Mouse (Mus musculus) cerebellum, adult 11-12 months (tissue): Measurements from ENCODE around the gene Sec61b.

Experiments used
- DNase-seq: peaks from one replicate; pipeline ENCODE4 v3.0.0; 2022

Gene Sec61b

DNA sequence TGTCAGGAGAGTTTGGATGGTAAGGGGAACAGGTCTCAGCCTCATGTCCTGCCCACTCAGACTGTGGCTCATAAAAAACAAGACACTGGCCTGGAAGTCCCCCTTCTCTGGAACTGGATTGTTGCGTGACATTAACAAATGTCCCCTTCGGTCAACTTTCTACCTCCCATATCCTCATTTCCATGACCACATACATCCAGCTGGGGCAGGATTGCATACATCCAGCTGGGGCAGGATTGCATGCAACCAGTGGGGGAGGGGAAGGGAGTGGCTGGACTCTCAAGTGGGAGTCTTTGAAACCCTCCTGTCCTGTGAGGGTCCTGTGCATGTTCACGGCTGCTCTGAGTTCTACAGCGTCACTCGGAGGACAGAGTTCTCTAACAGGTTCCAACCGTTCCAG is 16.8 kb downstream of the Sec61b start:
- no peak for DNase-seq

DNA sequence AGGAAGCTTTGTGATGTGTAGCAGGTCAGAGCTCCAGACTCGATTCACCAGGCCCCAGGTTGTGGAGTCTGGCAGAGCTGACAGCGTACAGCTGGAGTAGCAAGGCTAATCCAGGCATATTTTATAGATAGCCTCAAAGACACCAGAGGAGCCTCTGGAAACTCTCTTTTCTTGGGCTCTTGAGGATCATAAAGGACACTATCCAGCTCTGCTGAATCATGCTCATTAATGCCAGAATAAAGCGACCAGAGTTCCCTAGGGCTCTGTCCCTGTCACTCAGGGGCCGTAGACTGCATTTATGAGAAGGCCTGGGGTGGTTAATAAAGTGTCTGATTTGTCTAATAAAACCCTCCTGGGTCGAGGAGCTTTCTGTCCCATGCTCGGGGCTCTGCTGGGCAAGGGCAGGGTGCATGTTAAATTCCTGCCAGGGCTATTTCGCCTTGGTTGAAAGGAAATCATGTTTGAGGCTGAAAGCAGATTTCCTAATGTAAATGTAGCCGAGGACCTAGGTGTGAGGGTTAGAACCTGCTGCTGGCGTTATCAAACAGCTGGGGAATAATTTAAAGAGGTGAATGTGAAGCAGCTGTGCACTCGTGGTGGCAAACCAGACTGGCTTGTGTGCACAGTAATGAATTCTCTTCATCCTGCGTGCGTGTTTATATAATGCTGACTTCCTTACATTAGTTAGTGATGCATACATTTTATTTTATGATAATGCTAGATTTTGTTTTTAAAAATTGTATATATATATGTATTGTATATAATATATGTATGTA is 18.0 kb downstream of the Sec61b start:
- DNase-seq = no peak

DNA sequence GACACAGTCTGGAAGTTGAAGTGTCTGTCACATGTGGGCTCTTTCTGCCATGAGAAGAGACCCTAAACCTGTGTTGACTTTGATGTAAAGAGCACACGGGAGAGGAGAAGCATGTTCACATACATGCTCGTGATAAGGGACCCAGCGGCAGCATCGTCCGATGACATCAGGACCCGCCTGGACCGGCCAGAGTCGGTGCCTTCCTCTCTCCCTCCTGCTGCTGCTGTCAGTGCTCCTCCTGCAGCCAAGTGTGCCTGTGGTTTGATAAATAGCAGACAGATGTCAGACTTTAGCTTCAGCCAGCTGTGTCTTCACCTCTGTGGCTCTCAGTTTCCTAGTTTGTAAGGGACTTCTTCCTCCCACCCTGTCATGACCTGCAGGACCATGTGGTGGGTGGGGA is 19.0 kb downstream of the Sec61b start:
- no peak for DNase-seq

DNA sequence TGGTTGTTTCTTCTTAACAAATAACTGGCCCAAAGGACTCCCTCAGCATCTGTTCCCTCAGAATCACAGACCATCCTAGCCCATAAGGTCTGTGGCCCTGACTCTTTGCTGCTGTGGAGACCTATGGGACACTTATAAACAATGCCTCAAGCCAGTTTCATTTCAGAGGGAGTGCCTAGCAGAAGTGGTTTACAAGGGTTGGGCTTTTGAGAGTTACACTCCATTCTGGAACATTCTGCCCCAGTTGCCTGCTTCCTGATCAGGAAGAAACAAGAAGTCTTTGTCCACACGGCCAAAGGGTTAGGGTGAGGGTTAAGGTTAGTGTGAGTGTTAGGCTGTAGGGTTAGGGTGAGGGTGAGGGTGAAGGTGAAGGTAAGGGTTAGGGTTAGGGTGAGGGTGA is 19.7 kb downstream of the Sec61b start:
- DNase-seq = no peak

DNA sequence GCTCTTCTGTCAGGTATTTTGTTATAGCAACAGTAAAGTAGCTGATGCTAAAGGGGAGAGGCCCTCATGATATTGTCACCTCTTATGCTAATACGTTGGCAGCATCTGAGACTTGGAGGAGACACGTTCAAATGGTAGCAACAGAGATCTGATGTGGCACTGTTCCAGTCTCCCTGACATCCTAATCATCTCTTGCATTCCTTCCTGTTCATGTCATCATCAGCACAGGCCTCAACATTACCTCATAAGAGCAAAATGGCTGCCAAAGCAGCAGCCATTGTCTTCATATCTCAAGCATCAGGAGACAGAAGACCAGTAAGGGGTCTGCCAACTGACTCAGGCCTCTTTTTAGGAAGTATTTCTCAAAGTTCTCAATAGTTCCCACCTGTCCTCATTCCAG is 20.2 kb downstream of the Sec61b start:
- DNase-seq = no peak

DNA sequence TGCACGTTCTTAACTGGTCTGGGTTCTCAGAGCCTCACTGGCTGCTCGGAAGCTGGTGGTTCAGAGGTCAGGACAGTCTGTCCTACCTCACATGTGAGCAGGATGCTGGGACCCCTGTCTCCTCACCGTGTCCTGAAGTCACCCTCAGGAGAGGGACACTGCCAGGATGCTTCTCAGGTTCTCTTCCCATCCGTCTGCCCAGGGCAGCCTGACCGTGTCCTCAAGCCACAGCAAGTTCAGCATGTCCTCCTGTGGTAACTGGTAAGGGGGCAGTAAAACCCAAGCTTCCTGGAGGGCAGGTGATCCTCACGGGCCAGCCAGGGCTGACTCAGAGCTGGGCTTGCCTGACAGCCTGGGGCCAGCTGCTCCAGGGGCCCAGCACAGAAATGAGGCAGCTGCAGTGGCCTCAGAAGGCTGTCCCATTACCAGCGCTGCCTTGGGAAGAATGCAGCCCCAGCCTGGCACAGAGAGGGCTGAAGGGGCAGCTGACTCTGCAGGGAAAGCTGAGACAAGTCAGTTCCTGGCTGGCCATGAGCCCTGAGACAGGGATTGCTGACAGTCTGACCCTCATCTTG is 23.4 kb downstream of the Sec61b start:
- DNase-seq = no peak

DNA sequence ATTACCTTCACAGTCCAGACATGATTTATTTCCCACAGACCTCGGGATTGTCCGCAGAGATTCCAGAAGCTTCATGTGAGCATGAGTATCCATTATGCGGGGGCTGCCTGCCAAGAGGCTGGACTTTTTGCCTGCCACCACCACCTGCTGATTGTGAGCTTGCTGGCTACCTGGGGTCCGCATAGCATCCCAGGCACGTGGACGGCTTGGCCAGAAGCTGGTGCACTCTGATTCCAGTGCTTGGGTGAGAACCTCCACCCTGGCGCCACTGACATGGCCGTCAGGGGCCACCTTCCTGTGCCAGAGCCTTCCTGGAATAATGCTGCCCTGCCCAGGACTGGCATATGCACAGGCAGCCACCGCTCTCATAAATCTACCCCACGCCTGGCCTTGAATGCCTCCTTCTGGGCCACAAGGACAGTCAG is 24.7 kb downstream of the Sec61b start:
- no peak for DNase-seq

DNA sequence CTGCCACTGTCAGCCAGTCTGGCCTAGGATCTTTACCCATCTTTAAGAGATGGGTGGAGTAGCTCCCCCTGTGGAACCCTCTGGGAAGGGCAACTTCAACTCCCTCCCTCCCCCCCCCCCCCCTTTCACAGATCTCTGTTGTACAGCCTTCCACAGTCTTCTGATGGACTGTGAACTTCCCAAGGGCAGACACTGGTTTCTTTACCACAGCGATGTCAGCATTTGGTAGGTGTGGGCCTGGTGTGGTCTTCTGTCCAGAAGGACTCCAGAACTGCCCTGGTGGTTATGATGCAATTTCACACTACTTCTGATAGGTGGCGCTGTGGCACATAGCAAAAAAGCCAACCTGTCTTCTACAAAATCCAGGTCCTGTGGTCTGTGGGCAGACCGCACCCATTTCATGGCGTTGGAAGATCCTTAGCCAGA is 28.1 kb downstream of the Sec61b start:
- DNase-seq = peak; percentile 53

DNA sequence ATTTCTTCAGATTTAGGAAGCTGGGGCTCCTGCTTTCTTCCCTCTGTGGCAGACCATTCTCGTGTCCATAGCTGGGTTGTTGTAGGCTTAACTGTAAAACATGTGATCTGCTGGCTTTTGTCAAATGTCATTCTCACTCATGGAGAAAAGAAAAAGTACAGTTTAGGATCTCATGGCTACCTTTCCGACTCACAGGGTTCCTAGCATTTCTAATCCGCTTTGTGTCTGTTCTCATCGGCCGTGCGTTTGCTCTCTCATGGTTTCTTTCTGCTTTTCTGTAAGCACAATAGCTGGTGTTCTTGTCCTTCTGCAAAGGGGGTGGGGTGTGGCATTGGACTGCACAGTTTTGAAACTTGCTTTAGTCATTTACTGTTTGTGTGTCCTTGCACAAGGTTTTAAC is 28.6 kb downstream of the Sec61b start:
- DNase-seq = no peak

DNA sequence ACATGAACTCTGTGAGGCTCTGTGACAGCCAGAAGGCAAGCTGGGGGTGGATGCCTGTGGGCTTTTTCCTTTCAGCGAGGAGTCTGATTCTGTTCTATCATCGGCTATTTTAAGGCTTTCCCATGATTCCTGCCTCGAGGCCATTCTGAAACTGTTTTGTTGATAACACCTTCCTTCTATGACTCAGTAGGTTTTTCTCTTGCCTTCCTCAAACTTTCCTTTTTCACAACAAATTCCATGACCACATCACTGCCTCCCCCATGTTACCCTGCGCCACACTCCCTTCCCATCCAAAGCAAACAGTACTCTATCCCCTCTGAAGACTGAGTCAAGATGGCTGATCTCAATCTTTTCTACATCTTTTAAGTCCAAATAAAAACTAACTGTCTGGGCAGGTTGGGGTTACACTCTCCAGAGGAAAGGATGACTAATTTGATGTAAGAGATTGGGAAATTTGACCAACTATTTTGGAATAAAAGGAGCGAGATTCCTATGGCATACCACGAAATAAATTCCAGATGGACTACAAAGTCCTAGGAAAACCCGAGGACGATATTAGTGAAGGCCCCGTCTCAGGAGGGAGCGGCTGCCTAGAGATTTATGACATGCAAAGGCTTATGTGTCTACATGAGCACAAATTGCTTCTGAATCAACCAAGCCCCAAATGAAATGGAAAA is 30.5 kb downstream of the Sec61b start:
- no peak for DNase-seq

DNA sequence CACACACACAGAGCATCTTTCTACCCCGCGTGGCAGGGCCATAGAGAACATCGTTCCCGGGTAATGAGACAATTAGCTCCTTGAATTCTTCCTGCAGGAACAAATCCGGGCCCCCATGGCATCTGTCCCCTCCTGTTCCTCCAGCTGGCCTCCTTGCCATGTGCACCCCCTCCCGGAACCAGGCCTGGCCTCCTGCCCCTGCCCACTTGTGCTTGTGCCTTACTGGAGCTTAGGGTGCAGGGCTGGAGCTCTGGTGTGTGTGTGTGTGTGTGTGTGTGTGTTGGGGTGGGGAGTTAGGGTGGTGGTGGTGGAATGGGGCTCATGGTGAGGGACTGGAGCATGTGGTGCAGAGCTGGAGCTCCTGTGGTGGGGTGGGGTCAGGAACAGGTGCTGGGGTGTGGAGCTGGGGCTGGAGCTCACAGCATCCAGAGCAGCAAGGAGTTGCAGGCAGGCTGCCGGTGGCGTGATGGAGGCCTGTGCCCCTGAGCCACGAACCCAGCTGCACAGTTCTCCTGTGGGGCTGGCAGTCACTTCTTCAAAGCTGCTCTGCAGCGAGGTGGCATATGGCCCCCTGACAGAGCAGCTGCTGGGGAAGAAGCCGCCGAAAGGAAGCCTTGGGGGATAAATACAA is 44.2 kb downstream of the Sec61b start:
- DNase-seq = peak; percentile 73

DNA sequence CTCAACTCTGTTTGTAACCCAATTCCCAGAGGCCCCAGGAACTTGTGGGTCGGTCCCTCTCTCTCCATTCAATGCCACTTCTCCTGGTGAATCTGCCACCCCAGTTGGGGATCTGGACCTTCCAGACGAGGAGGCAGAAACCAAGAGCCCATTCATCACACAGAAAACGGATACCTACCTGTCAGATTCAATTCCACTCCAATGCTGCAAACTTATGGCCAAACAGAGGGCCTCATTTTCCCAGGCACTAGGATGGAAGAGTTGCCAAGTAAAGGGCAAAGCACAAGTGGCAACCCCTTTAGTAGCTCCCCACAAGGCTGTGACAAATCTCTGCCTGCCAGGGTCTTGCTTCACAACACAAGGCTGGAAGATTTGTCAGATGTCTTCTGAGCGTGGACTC is 45.6 kb downstream of the Sec61b start:
- no peak for DNase-seq

DNA sequence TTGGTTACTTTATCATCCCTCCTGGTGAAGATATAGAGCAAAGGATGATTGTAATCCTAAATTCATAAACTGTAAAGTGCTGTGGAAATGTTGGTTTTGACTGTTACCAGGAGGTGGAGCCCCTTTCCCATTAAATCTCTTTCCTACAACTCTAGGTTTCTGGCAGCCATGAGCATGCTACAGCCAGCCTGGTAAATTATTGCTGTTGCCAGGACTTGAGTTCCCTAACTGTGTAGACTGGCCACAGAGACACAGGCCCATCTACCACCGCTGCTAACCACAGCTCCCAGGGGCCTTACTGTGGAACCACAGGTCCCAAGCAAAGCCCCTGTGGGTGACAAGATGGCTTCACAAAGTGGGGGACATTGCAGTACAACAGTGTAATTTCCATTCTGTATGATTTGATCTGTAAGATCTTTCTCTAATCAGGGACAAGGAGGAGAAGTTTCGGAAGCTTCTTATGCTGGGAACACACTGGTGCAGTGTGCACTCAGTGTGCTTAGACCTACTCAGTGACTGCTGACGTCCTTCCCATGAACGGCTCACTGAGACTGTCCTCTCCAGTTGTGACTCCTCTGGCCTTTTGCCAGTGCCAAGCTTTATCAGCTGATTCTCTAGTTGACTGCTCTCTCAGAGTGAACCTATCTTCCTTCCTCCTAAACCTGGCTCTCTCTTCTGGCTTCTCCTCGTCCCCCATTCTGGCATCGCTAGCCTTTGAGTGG is 47.6 kb downstream of the Sec61b start:
- peak; percentile 11 for DNase-seq

DNA sequence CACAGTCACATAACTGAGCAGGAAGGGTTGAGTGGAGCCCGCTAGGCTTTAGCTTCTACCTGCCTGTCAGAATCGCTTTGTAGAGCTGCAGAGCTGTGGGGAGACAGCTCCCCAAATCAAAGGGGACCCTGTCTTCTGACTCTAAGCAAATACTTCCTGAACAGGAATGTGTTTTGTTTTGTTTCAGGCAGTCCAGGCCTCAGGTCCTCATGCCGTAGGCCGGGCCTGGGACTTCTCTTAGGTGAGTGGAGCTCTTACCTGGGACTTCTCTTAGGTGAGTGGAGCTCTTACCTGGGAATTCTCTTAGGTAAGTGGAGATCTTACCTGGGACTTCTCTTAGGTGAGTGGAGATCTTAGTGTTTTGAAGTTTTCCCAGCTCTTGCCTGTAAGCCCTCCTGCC is 55.4 kb downstream of the Sec61b start:
- DNase-seq = no peak
